Mouse (Mus musculus) kidney, adult 11 months (tissue): ENCODE results near the gene Smyd3.

Experiments used
- DNase-seq: peaks from one replicate; pipeline ENCODE4 v3.0.0; 2022

Smyd3 gene

DNA sequence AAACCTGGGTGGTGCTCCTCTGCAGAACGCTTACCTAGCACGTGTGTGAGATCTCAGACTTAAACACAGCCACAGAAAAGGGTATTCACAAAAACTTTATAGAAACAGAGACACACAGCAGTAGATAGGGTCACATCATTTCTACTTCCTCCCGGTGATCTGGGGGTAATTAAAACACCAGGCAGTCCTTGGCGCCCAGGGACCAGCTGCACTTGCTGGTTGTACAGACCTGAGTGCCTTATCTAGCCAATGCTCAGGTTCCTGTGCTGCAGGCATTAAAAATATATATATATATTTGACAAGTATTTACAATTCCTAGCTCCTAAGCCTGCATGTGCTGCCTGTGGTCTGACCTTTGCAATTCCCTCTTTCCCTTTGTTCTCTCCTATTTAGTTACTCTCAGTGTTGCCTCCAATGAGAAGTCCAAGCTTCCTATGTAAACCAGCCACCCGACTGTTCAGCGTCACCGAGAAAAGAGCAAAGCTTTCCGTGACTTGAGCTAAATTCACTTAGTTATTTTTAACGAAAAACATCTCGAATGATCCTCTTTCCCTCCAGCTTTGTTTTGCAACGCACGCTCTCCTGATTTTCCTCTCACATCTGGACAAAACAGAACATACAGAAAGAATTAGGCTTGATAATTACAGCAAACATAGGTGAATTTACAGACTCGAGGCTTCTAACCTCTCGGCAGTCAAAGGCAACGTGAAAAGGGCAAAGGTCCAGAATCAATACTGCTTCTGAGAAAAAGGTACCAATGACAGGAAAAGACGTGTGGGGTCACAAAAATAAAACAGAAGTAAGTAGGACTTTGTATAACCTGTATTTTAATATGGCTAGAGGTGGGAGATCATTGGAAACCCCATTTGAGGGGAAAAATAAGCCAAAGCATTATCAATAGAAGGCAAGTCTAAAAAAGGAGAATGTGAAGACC, 409.8 kb downstream of the Smyd3 start:
- no peak for DNase-seq

DNA sequence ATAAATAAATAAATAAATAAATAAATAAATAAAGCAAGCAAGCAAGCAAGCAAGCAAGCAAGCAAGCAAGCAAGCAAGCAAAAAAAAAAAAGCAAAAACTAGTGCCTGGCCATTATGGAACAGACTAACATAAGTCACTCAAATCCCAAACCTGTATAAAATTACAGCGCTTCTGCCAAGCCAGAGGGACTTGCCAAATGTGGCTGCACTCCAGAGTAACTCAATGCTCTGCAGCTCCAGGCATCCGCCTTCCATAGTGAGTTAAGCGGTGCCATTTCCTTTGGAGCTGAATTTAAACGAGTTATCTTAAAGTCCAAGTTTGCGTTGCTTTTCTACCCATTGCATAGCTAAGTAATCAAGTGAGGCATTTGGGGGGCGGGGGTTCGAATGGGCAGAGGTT, 410.6 kb downstream of the Smyd3 start:
- no peak for DNase-seq

DNA sequence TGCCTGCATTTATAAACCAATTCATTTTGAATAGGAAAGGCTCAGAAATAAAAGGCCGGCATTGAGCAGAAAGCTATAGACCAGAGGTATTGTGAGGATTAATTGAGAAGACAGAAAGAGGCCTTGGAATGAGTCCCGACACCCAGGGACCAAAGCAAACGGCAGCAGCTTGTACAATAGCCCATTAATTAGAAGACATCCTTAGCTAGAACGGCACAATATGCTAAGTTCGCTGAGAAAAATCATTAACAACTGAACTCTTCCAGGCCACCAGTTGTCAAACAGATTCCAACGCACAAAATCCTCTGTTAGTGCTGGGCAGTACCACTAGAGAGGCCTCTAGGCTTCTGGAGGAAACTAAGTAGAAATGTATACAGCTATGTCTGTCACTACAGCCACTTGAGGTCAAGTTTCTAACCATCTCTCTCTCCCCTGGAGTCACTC, 411.1 kb downstream of the Smyd3 start:
- no peak for DNase-seq

DNA sequence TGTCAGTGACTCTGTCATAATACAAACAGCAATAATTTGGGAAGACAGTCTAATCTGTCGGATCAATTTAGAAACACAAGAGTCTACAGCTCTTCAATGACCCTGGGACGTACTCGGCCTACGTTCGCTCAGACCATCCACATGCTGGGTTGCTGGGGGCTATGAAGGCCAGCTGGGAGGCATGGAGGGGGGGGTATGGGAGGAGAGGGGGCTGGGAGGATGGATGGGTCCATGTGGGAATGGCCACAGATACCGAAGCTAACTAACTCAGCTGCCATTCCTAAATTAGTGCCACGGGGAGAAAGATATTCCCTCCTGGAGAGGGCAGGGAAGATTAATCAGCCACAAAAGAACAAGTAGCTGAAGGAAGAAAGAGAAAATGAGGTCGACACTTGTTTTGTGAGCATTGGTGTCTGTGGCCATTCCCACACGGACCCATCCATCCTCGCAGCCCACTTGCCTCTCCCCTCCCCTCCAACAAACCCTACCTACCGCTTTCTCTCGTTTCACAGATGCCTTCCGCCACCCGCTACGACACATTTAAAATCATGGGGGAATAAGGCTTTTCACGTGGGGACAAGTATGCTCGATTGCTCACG, 411.6 kb downstream of the Smyd3 start:
- no peak for DNase-seq

DNA sequence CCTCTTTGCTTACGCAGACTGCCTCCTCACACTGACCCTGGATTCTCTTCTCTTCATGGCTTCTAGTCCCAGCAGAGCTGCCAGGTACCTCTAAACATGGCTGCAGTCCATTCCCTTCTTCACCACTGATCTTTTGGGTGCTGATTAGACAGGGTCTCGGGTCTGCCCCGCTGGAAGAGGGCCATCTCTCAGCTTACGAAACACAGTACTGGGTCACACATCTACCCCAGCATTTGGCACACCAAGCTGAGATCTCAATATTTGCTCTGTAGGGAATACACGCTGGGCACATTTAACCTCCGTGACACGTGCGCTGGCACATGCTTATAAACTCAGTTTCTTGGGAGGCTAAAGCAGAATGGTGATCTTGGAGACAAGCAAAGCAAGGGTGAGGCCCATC, 413.4 kb downstream of the Smyd3 start:
- no peak for DNase-seq

DNA sequence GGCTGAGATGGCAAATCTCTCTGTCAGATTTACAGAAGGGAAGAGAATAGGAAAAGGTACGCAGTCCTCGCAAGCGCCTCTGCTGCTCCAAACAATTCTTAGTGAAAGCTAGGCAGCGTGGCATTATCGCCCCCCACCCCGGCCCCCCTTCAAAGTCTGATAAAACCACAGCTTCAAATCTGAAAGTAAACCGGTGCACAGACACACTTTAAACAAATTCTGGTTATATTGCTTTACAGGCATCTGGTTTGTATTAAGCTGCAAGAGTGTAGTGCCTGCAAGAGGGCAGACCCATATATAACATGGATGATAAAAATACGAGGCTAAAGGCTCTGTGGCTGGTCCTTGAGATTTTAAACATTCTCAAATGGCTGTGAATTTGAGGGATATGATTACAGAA, 420.8 kb downstream of the Smyd3 start:
- DNase-seq: no peak

DNA sequence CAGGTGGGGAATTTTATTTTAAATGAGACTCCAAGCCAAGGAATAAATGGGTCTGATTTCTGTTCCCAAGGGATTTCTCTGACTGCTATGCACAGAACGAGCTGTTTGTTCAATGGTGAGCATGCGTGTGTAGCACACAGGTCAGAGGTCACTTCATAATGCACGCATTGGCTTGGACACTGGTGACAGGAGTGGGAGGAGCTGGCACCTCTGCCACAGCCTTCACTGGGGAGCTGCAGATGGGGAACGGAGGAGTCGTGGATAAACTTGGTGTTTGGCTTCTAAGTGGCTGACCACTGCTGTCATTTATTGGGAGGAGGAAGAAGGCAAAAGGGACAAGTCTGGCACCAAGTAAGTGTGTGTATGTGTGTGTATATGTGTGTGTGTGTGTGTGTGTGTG, 421.5 kb downstream of the Smyd3 start:
- DNase-seq: no peak

DNA sequence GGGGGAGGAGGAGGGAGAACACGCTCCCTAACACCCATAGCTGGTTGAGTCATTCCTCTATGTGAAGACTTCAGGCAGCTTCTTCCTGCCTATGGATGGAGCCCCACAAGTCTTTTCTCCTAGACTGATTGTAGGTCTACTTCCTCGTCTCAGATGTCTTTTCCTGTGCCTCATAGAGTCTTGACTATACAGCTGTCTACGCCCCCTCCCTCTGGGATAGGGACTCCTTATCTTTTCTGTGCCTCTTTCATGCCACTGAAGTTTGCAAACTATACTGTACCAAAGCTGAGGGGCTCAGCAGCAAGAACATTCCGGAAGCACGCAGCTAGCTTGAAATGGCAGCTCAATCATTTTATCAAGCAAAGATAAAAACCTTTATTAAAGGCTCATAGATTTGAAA, 428.7 kb downstream of the Smyd3 start:
- DNase-seq: no peak

DNA sequence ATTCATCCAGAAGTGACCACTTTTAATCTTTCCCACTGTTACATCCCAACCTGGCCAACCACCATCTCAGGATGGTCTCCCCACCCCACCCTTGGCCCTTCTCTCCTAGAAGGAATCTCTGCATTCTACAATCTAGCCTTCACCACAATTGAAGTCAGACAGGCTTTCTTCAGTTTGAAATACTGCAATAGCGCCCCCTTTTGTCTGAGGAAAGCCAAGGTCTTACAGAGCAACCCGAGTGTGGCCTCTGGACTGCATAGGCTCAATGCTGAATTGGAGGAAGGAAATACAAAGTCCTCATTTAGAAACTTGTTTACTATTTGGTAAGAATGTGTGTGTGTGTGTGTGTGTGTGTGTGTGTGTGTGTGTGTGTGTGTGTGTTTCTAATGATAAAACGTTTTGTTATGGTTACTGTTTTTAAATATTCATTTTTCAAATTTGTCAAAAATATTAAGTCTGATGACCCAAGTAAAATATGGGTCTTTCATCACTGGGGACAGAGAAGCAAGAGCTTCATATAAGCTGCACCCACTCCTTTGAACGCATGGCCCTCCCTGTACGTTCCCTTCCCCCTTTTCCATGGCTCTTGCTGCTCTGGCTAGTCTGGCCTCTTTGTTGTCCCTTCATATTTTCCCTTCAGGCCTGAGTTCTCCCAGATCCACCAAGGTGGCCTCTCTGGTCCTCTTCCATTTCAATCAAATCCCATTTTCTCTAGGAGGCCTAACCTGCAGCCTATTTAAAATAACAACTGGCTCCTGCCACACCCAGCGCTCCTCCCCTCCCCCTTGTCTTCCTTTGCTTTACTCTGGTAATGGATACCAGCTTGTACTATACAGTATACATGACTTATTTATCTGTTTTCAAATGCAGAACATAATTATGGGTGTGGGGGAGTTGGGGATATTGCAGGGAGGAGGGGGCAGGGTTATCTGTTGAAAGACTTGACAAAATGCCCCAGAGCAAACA, 430.5 kb downstream of the Smyd3 start:
- DNase-seq: no peak

DNA sequence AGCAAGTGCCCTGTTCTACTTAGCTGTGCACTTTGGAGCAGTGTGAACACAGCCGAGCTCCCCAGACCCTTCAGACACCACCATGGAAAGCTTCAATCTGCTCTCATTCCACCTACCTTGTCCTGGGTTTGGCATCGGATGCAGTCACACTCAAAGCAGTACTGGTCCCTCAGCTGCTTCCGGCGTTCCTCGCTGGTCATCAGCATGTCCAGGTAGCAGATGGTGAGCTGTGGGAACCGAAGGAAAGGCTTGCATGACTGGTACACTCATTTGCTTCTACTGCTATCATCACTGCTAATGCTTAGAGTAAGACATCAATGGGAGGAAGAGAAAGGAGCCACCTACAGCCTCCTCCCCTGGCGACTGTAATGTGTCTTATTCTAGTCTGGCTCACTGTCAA, 431.6 kb downstream of the Smyd3 start:
- DNase-seq: no peak

DNA sequence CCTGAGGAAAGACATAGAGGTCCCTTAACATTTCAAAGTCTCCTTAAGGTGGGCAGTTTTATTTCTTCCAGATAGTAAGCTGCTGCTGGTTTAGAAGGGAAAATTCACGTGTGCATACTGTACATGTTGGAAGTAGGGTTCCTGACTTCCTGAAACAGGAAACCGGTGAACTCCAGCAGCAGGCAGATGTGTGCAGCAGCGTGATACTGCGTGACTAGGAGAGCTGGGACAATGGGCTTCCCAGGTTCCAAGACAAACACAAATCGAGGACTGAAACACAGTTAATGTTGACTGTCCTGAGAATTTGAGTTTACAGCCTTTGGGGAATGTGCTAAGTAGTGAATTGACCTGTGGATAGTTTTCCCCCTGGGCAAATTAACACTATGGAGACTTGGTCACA, 434.7 kb downstream of the Smyd3 start:
- DNase-seq: no peak

DNA sequence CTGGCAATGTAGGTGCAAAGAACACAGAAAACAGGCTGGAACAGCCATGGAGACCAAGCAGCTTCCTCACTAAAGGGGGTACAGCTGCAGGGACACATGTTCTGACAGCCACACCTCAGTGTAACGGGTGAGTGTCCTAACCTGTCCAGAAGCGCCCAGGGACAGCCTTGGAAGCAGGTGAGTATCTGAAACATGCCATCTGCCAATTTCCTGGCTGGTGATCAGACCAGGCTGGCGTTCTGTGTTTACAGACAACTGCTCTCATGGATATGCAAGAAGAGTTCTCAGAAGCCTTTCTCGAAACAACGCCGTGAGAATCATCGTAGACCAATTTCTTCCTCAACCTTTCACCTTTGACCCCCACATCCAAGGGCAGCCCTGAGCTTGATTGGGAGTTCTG, 444.0 kb downstream of the Smyd3 start:
- DNase-seq: no peak

DNA sequence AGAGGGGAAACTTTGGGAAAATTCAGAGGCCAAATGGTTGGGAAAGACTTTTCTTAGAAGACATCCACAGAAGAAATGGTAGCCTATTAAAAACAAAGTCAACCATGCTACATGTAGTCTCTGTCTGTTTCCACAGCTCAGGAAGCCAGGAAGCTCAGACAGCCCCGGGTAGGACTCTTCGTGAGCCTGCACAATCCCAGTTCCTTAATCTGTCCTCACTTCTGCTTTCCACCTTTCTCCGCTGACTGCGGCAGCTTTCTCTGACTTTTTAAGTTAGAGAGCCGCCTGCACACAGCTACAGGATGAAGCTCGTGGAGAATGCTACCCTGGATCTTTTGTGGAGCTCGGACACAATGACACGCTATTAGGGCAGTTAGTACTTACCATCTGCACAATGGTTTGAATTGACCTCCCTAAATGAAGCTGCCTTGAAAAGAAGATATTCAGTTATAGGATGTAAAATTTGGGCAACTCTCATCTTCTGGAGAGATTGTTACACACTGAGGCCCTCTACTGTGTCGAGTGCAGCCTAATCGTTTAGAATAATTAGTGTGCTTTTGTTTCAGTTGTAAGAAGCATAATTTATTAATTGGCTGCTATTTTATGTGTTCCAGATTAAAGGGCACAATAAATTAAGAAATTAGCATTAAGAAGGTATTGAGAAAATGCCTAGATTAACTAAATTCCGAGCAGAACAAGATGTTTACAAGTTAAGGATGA, 444.7 kb downstream of the Smyd3 start:
- no peak for DNase-seq

DNA sequence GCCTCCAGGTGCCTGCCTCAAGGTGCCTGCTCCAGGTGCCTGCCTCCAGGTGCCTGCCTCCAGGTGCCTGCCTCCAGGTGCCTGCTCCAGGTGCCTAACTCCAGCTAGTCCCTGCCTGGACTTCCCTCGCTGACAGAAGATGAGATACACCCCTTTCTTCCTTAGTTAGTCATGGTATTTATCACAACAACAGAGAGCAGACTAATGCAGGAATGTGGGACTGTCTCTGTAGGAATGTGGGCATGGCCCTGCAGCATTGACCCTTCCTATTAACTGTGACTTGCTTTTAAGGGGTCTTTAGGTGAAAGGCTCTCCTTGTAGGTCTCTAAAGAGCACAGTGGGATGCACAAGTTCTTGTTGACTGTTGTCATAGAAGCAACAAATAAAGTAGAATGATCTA, 445.4 kb downstream of the Smyd3 start:
- no peak for DNase-seq

DNA sequence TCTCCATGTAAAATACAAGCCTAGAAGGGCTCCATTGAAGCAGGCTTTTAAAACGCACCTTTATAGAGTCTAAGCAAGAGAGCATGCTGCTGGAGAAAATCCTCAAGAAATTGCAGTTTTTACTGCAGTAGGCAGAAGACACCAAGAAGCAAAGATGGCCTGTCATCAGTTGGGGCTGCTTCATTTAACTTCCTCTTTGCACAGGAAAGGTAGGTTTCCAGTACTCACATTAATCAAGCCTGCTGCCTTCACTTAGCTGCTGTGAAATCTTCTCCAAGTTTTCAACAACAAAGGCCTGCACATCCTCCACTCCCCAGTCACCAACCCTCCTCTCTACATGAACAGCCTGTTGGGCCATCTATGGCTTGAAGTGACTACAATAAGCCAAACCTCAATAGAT, 448.9 kb downstream of the Smyd3 start:
- no peak for DNase-seq

DNA sequence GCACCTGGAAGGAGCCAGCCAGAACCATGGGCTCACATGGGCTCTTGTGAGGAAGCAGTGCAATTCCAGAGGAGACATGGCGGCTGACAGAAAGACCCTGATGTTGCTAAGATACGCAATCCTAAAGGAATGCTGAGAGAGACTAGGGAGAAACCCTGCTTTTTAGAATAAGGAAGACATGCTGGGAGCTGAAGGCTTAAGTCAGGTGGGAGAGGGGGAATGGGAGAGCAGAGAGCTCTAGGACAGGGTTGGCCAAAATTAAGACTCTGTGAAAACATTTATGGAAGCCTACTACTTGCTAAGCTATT, 452.6 kb downstream of the Smyd3 start:
- DNase-seq: no peak

DNA sequence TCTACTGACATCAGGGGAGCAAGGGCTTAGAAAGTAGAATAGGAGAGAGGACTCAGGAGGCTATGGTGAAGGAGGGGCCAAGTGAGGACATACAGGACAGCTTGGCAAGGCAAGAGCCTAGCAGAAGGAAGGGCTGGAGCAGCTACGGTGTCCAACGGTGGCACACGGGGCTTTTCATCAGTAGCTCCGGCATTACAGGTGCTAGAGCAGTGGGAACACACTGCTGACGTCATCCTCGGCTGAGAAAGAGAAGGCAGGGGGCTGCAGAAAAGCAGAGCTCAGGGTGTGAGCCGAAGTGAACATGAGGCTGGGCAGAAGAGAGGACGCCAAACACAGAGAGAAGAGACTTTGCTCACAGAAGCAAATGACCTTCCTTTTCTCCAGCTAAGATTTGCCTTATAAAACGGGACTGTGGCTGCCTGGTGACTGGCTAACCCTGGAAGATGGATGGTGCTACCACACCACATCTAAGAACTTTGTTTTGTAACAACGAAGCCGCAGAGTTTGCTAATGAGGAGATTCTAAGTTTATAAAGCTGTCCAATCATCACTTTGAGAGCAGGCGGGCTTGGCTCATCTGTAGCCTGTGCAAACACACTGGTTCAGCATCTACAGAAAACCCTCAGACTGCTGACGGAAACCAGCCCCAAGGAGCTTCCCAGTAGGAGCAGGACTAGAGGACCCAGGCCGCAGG, 453.1 kb downstream of the Smyd3 start:
- no peak for DNase-seq

DNA sequence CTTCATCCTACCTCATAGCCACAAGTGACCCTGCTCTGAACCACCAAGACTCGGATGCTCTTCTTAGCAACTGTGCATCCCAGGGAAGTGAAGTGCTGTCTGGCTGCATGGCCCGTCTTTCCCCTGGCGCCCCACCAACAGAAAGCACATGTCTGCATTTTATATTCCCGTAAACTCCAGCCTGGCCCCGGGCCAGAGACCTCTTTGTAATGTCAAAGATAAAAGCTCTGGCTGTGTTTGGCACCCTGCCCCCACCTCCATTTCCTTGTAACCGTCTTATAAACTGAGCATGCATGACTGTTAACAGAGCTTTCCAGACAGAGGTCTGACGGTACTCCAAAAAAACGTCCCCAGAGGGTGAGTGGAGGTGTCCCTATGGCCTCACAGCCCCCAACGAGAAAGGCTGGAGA, 456.1 kb downstream of the Smyd3 start:
- DNase-seq: peak; percentile 47

DNA sequence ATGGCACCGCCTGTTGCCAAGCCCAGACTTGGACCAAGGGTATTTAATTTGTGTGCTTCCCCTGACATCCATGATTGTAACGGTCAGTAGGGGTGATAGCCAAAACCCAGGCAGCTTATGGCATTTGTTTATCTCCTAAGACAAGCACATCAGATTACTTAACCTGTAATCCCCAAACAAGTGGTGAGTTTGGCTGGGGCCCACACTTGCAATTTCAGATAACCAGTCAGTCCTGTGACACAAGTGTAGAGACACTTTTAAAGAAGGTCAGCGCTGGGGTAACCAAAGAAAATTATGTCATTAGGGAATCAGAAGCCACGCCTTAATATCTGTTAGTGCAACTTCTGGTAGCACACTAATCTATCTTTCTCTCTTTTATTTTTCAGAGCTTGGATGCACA, 456.8 kb downstream of the Smyd3 start:
- DNase-seq: no peak

DNA sequence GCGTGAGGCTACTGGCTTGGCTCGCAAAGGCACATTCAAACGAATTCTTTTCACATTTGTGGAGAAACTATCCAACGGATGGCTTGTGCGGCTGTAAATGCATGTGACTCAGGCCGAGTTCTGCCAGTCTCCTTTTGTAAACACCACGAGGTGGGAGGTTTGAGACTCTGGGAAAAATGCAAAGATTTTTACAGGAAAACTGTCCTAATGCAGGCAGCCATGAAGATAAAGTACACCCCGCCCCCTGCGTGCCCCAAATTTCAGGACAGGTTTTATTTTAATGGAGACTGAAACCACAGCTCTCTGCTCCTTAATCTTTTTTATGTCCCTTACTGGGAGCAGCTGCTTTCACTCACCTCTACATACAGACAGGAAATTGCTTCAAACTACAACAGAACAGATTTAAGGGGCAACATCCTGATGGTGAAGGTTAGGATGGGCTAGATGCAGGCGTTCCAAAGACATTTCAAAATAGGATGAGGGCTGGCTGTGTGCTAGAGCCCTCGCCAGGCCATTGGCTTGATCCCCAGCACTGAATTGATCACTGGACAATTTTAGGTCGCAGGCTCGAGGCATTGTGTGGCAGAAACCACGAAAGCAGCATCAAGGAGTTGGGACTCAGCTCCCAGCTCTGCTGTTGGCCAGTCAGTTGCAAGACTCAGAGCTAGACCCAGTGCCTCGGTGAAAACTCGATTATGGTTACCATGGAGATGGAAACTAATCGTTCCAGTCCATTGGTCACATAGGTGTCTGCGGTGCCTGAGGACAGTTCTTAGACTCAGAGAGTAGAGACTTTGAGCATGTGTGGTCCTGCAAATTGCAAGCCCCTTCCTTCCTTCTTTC, 457.5 kb downstream of the Smyd3 start:
- DNase-seq: peak; percentile 14
